In genomic region chr1:74759773-74760172, GRCm38 (mm10) we compare ENCODE assay signal across 9 mouse cellular contexts. TPM values are rescaled to one million over a fixed set of nuclear protein-coding genes. Genes with fewer than 3 reads are reported as not detected.
DNase-seq lines count a peak whose midpoint lies in the region; ATAC-seq lines count a peak whose summit lies in the region.
"Had no signal": no experiment of that assay in that cellular context is flagged by ENCODE, and none has a peak within 500 bp of the region (broad histone marks: within the 10 kb centered on the region; RNA-seq: fewer than 3 reads in every experiment).

No protein-coding gene starts in this region.

- H3K27me3 ChIP-seq in midbrain, embryonic 10.5 days (ENCODE audit: low read depth, poor library complexity, severe bottlenecking), result peaks cover 35% of the 10 kb centered on the region
- peaks cover 24% of the 10 kb centered on the region for H3K27me3 ChIP-seq in midbrain, embryonic 13.5 days

- H3K9me3 ChIP-seq in midbrain, embryonic 10.5 days (replicated peaks), result no peaks in the 10 kb centered on the region
- H3K9me3 ChIP-seq in midbrain, embryonic 13.5 days, result no peaks in the 10 kb centered on the region
- H3K9me3 ChIP-seq: neural tube, embryonic 13.5 days had no signal

- no peak overlapping the region for H3K4me3 ChIP-seq in midbrain, embryonic 10.5 days
- H3K4me3 ChIP-seq in midbrain, embryonic 13.5 days (replicated peaks), result no peak overlapping the region
- H3K4me3 ChIP-seq: neural tube, embryonic 13.5 days had no signal

- ATAC-seq in midbrain, embryonic 13.5 days, result no peak

- H3K4me2 ChIP-seq in midbrain, embryonic 13.5 days (replicated peaks), result no peak overlapping the region
- H3K4me2 ChIP-seq: neural tube, embryonic 13.5 days had no signal

- no peaks in the 10 kb centered on the region for H3K4me1 ChIP-seq in midbrain, embryonic 10.5 days
- H3K4me1 ChIP-seq in midbrain, embryonic 13.5 days (replicated peaks), result no peaks in the 10 kb centered on the region
- H3K4me1 ChIP-seq: neural tube, embryonic 13.5 days had no signal

- DNase-seq in cerebellum, adult 9-10 months, result peak; percentile 33
- DNase-seq in cerebellum, postnatal 4 days (ENCODE audit: low spot score in 2 of 2), result no peak
- peak; percentile 42 for DNase-seq in midbrain, embryonic 10.5 days (ENCODE audit: low spot score)
- peak; percentile 80 for DNase-seq in embryo, embryonic 10.5 days (ENCODE audit: low spot score)
- peak; percentile 68 to 69 for DNase-seq in kidney, postnatal 36 days
- peak; percentile 71 for DNase-seq in retina, postnatal 7 days (ENCODE audit: low read depth, low spot score)
- no peak for DNase-seq in yolk sac, embryonic 10.5 days (ENCODE audit: low spot score)

- WGBS in midbrain, embryonic 10.5 days, result 32% methylated on average over 4 of the region's 4 CpGs
- WGBS in midbrain, embryonic 13.5 days, result 26% methylated on average over 4 of the region's 4 CpGs

- H3K27ac ChIP-seq in midbrain, embryonic 10.5 days (replicated peaks), result no peak overlapping the region
- H3K27ac ChIP-seq in midbrain, embryonic 13.5 days, result no peak overlapping the region
- H3K27ac ChIP-seq: neural tube, embryonic 13.5 days had no signal

- no peak overlapping the region for H3K9ac ChIP-seq in midbrain, embryonic 13.5 days (replicated peaks)
- H3K9ac ChIP-seq: neural tube, embryonic 13.5 days had no signal

- H3K36me3 ChIP-seq in midbrain, embryonic 10.5 days, result no peaks in the 10 kb centered on the region
- no peaks in the 10 kb centered on the region for H3K36me3 ChIP-seq in midbrain, embryonic 13.5 days
- H3K36me3 ChIP-seq: neural tube, embryonic 13.5 days had no signal

RNA-seq across cellular contexts. Expression of gene Prkag3, which starts 10.8 kb away (rescaled TPM):
- polyA plus RNA-seq in midbrain, embryonic 10.5 days (2016; fragmentation: Nextera tagmentation; extraction: Ambion mirVana), result not detected in 2 replicates
- polyA plus RNA-seq in midbrain, embryonic 13.5 days (2015; fragmentation: Nextera tagmentation; extraction: Ambion mirVana), result 0.08 TPM in 1 of 2 replicates, not detected in the other
- polyA plus RNA-seq: neural tube, embryonic 13.5 days had no signal

RNA-seq across cellular contexts. Expression of gene Wnt6, which starts 11.9 kb away (rescaled TPM):
- 8.7 and 11.0 TPM in 2 replicates for polyA plus RNA-seq in midbrain, embryonic 10.5 days (2016; fragmentation: Nextera tagmentation; extraction: Ambion mirVana)
- 2.4 and 2.5 TPM in 2 replicates for polyA plus RNA-seq in midbrain, embryonic 13.5 days (2015; fragmentation: Nextera tagmentation; extraction: Ambion mirVana)

RNA-seq across cellular contexts. Expression of gene Wnt10a, which starts 31.5 kb away (rescaled TPM):
- polyA plus RNA-seq in midbrain, embryonic 10.5 days (2016; fragmentation: Nextera tagmentation; extraction: Ambion mirVana), result 0.85 and 1.3 TPM in 2 replicates
- polyA plus RNA-seq in midbrain, embryonic 13.5 days (2015; fragmentation: Nextera tagmentation; extraction: Ambion mirVana), result 0.35 and 0.45 TPM in 2 replicates

RNA-seq across cellular contexts. Expression of gene Cyp27a1, which starts 46.4 kb away (rescaled TPM):
- 6.7 and 6.9 TPM in 2 replicates for polyA plus RNA-seq in midbrain, embryonic 10.5 days (2016; fragmentation: Nextera tagmentation; extraction: Ambion mirVana)
- polyA plus RNA-seq in midbrain, embryonic 13.5 days (2015; fragmentation: Nextera tagmentation; extraction: Ambion mirVana), result 2.9 and 3.3 TPM in 2 replicates

Comparison
In these comparisons a context has a peak if more than half of its experiments do, and no peak if none do; other contexts are left out.
1. DNase-seq: peak in cerebellum, adult 9-10 months (single experiment), midbrain, embryonic 10.5 days (single experiment), embryo, embryonic 10.5 days (single experiment), kidney, postnatal 36 days (2 of 2) and retina, postnatal 7 days (single experiment); none in cerebellum, postnatal 4 days (0 of 2) and yolk sac, embryonic 10.5 days (single experiment).